Mouse (Mus musculus): ENCODE data around the gene Sipa1l3.

DNA sequence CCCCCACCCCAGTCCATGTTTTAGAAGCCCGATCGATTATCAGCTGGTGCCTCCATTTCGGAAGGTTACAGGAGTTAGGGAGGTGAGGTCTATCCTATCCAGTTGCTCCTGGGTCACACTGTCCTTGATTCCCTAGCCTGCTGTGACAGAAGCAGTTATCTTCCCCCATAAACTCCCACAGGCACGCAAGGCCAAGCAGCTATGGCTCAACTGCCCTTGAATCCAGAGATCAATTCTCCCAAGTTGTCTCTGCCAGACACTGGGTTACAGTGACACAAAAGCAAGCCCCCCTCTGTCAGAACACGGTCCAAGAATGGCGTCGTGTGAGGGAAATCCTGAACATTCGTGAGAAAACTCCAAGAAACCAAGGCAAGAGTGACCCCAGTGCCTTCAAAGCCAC lies 163.0 kb downstream of the Sipa1l3 start:
- TF ChIP-seq POLR2A (IDR thresholded peaks at IDR 0.05; ENCODE audit: insufficient read depth, low read length) = no peak
- no peak for TF ChIP-seq CTCF (IDR thresholded peaks at IDR 0.05; ENCODE audit: low read depth, low read length)
